Mouse (Mus musculus) midbrain, postnatal 0 days (tissue): ENCODE data around the gene Nipal3. TPM values are rescaled to one million over a fixed set of nuclear protein-coding genes. Genes with fewer than 3 reads are reported as not detected.
A peak's percentile ranks its signal among the peaks of the same experiment; 100 is the strongest.

Experiments used
- ATAC-seq: fragments of 200-750 bp; cut with Nextera tagmentation; 2 replicates; pipeline ENCODE4 v1.8.0; 2017; ENCODE audit warnings: moderate number of reproducible peaks, mild to moderate bottlenecking, moderate TSS enrichment, moderate library complexity; ENCODE audit not compliant: low FRiP score
- DNase-seq: peaks from one replicate; pipeline ENCODE4 v3.0.0-alpha.2; 2015; ENCODE audit warnings: low spot score
- H3K27ac ChIP-seq: fragments of 300-500 bp; sonication (generic); 2 replicates; pipeline ENCODE4 v1.5.1; 2014; ENCODE audit warnings: low read depth, mild to moderate bottlenecking, low read length, mixed read lengths
- H3K27me3 ChIP-seq: fragments of 300-500 bp; sonication (generic); 2 replicates; pipeline ENCODE4 v1.6.1; 2014; ENCODE audit warnings: low read length, control low read depth, mixed read lengths; ENCODE audit not compliant: insufficient read depth
- H3K36me3 ChIP-seq: fragments of 300-500 bp; sonication (generic); 2 replicates; pipeline ENCODE4 v1.6.1; 2014; ENCODE audit warnings: low read length, control low read depth, mixed read lengths; ENCODE audit not compliant: insufficient read depth
- H3K4me1 ChIP-seq: fragments of 300-500 bp; sonication (generic); 2 replicates; pipeline ENCODE4 v1.6.1; 2014; ENCODE audit warnings: mild to moderate bottlenecking, control low read depth, antibody characterized with exemption, low read length, mixed read lengths; ENCODE audit not compliant: insufficient read depth
- H3K4me2 ChIP-seq: fragments of 300-500 bp; sonication (generic); 2 replicates; pipeline ENCODE4 v1.6.1; 2014; ENCODE audit warnings: low read depth, mild to moderate bottlenecking, low read length, mixed read lengths; ENCODE audit not compliant: poor library complexity, severe bottlenecking
- H3K4me3 ChIP-seq: fragments of 300-500 bp; sonication (generic); 2 replicates; pipeline ENCODE4 v1.5.1; 2014; ENCODE audit warnings: low read depth, mild to moderate bottlenecking, low read length, moderate library complexity
- H3K9ac ChIP-seq: fragments of 300-500 bp; sonication (generic); replicated peaks from 2 replicates; pipeline ENCODE4 v1.6.1; 2014; ENCODE audit warnings: mild to moderate bottlenecking, low read length, moderate library complexity, mixed read lengths; ENCODE audit not compliant: poor library complexity, severe bottlenecking
- H3K9me3 ChIP-seq: fragments of 300-500 bp; sonication (generic); 2 replicates; pipeline ENCODE4 v1.6.1; 2016; ENCODE audit warnings: low read length, control low read depth
- CTCF ChIP-seq: IDR thresholded peaks from 2 replicates; pipeline ENCODE4 v1.5.1; 2016; ENCODE audit warnings: antibody characterized with exemption, mild to moderate bottlenecking
- WGBS: fragments of 180-500 bp; shearing (Covaris S2); extraction: QIAGEN DNeasy Blood & Tissue Kit; methylation state at CpG from one replicate; pipeline ENCODE4 v1.1.7; 2014; 5-methylcytosine and 5-hydroxymethylcytosine counted together
- polyA plus RNA-seq: library from polyadenylated mRNA; unstranded; fragments of >200 nt; fragmentation: Nextera tagmentation; extraction: Ambion mirVana; gene quantifications from 2 replicates; pipeline ENCODE4 v1.2.1, GENCODE M21; 2015
- total RNA-seq: library from RNA; depleted of rRNA; stranded (reverse); fragments of >200 nt; gene quantifications from 2 replicates; pipeline ENCODE4 v1.2.3, GENCODE M21; 2014

Gene Nipal3
- total and polyA plus RNA-seq, 2 experiments from 2014 or later = 10.9 to 132 TPM

GRCm38 (mm10) chr4:135531771-135532613 lies 37.2 kb upstream of the Nipal3 start:
- ATAC-seq (no peak), DNase-seq (no peak)
- Histone ChIP-seq H3K4me3 (no peak overlapping the region), H3K9ac (no peak overlapping the region), H3K4me2 (no peak overlapping the region), H3K36me3 (no peaks in the 10 kb centered on the region), H3K9me3 (no peaks in the 10 kb centered on the region), H3K27ac (no peak overlapping the region), H3K27me3 (no peaks in the 10 kb centered on the region), H3K4me1 (no peaks in the 10 kb centered on the region)
- 51% methylated on average over 9 of the region's 9 CpGs for WGBS
- TF ChIP-seq CTCF = no peak

- Histone ChIP-seq H3K36me3 (no peaks in the 10 kb centered on the region), H3K9me3 (no peaks in the 10 kb centered on the region), H3K4me1 (0 out of 2 replicates have a peak, but pooled peaks cover 2% of the 10 kb centered on the region), H3K4me2 (no peak overlapping the region), H3K4me3 (no peak overlapping the region), H3K27me3 (0 out of 2 replicates have a peak, but pooled peaks cover 3% of the 10 kb centered on the region), H3K9ac (no peak overlapping the region), H3K27ac (no peak overlapping the region)
- DNase-seq = no peak
- no peak for TF ChIP-seq CTCF
- WGBS = 86% methylated on average over 9 of the region's 9 CpGs
- no peak for ATAC-seq
Measured at GRCm38 (mm10) chr4:135531236-135531635, 36.4 kb upstream of the Nipal3 start.

GRCm38 (mm10) chr4:135530270-135530669 lies 35.4 kb upstream of the Nipal3 start:
- ATAC-seq = no peak

GRCm38 (mm10) chr4:135526039-135526710 lies 31.3 kb upstream of the Nipal3 start:
- Histone ChIP-seq H3K4me1 (0 out of 2 replicates have a peak, but pooled peaks cover 3% of the 10 kb centered on the region), H3K9me3 (no peaks in the 10 kb centered on the region), H3K36me3 (no peaks in the 10 kb centered on the region), H3K27ac (no peak overlapping the region), H3K4me3 (no peak overlapping the region), H3K27me3 (peaks cover 7% of the 10 kb centered on the region; the same call in 1 of the 2 replicates), H3K9ac (no peak overlapping the region), H3K4me2 (no peak overlapping the region)
- ATAC-seq (peak; percentile 56; the same call in 1 of the 2 replicates), DNase-seq (peak; percentile 55)
- no peak for TF ChIP-seq CTCF
- 13% methylated on average over 14 of the region's 14 CpGs for WGBS

More at GRCm38 (mm10) chr4:135530270-135530669, 35.4 kb upstream of the Nipal3 start:
- DNase-seq = no peak
- Histone ChIP-seq H3K36me3 (no peaks in the 10 kb centered on the region), H3K4me1 (0 out of 2 replicates have a peak, but pooled peaks cover 3% of the 10 kb centered on the region), H3K9me3 (no peaks in the 10 kb centered on the region), H3K9ac (no peak overlapping the region), H3K27me3 (peaks cover 3% of the 10 kb centered on the region; the same call in 1 of the 2 replicates), H3K4me3 (no peak overlapping the region), H3K4me2 (no peak overlapping the region), H3K27ac (no peak overlapping the region)
- WGBS = 65% methylated on average over 2 of the region's 2 CpGs
- peak; percentile 38 for TF ChIP-seq CTCF

- no peak for DNase-seq
- Histone ChIP-seq H3K4me1 (0 out of 2 replicates have a peak, but pooled peaks cover 3% of the 10 kb centered on the region), H3K27ac (no peak overlapping the region), H3K9me3 (no peaks in the 10 kb centered on the region), H3K9ac (no peak overlapping the region), H3K36me3 (no peaks in the 10 kb centered on the region), H3K4me2 (no peak overlapping the region), H3K4me3 (no peak overlapping the region), H3K27me3 (peaks cover 7% of the 10 kb centered on the region)
- ATAC-seq = no peak
- TF ChIP-seq CTCF = no peak
- WGBS = 58% methylated on average over 12 of the region's 12 CpGs
Measured at GRCm38 (mm10) chr4:135525057-135525456, 30.2 kb upstream of the Nipal3 start.
